ENCODE assay signal across 7 mouse cellular contexts in the genomic region with DNA sequence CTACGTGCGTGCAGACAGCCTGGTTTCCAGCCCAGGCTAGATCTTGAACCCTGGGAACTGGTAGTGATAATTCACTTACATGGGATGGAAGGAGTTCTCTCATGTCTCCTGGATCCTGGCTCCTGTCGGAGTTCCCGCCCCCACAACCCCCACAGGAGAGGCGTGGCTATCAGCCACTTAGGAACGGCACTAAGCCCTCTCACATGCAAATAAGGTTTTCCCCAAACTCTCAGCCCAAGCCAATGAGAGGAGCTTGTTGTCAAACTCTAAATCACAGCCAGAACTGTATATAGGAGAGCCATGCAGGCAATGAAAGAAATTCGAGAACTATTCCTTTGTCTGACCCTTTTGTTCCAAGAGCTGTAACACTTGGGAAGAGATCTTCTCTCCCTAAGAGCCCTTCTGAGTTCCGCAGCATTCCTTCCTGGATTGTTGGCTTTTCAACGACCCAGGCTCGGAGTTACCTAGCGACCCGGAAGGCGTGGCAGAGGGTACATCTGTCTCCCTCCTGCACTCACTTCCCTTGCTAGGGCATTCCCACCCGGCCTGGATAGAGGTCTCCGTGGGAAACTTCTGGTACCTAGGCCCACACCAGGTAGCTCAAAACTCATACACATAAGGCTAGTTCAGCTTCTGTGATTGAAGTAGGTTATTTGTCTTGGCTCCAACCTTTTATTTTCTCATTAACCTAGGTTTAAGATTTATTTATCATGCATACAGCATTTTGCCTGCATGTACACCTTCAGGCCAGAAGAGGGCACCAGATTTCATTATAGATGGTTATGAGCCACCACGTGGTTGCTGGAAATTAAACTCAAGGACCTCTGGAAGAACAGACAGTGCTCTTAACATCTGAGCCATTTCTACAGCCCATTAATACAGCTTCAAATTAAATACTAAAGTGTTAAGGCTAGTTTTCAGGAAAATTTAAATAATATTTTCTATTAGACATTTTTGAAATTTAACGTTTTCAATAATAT. TPM values are rescaled to one million over a fixed set of nuclear protein-coding genes. Genes with fewer than 3 reads are reported as not detected.
DNase-seq lines count a peak whose midpoint lies in the region; ATAC-seq and TF ChIP-seq lines count a peak whose summit lies in the region.

No protein-coding gene starts in this region.

- TF ChIP-seq EP300 in MEL (IDR thresholded peaks at IDR 0.05; ENCODE audit: low read depth in 1 of 2, low read length in 2 of 2) = no peak
- no peak for TF ChIP-seq EP300 in heart, postnatal 0 days (IDR thresholded peaks at IDR 0.05; ENCODE audit: low read depth)

- no peak for TF ChIP-seq POLR2A in MEL (IDR thresholded peaks at IDR 0.05; ENCODE audit: control insufficient read depth in 1 of 2, insufficient read depth in 1 of 2, low read depth in 1 of 2, low read length in 2 of 2, poor library complexity in 1 of 2)

- no peaks in the 10 kb centered on the region for H3K27me3 ChIP-seq in E14TG2a.4 (ENCODE audit: insufficient read depth, low read length)
- H3K27me3 ChIP-seq in MEL (ENCODE audit: control insufficient read depth in 1 of 2, insufficient read depth in 2 of 2, low read length in 2 of 2) = no peaks in the 10 kb centered on the region
- H3K27me3 ChIP-seq in heart, postnatal 0 days (ENCODE audit: control insufficient read depth, insufficient read depth, low read length) = no peaks in the 10 kb centered on the region
- no peaks in the 10 kb centered on the region for H3K27me3 ChIP-seq in stomach, embryonic 14.5 days (ENCODE audit: control insufficient read depth, insufficient read depth, low read length)

- 13% methylated on average over 17 of the region's 17 CpGs for WGBS in heart, postnatal 0 days
- 12% methylated on average over 17 of the region's 17 CpGs for WGBS in stomach, embryonic 14.5 days

- intact Hi-C loops in left cerebral cortex, postnatal 25 days (cut with DNase I) = no loop called here

- peak; percentile 1 for TF ChIP-seq RAD21 in MEL (IDR thresholded peaks at IDR 0.05; ENCODE audit: low read depth, low read length)

- H3K36me3 ChIP-seq in E14TG2a.4 (ENCODE audit: insufficient read depth, low read length) (no peaks in the 10 kb centered on the region), MEL (ENCODE audit: control insufficient read depth in 1 of 2, insufficient read depth in 2 of 2, low read length in 2 of 2) (no peaks in the 10 kb centered on the region)
- H3K36me3 ChIP-seq in heart, postnatal 0 days (replicated peaks; ENCODE audit: control insufficient read depth, insufficient read depth, low read length) = no peaks in the 10 kb centered on the region
- no peaks in the 10 kb centered on the region for H3K36me3 ChIP-seq in stomach, embryonic 14.5 days (ENCODE audit: control insufficient read depth, insufficient read depth, low read length)

- H3K9ac ChIP-seq in MEL (ENCODE audit: control insufficient read depth, low read depth, low read length, poor library complexity, severe bottlenecking) = no peak overlapping the region
- H3K9ac ChIP-seq in heart, postnatal 0 days (replicated peaks; ENCODE audit: low read depth, low read length) = no peak overlapping the region
- H3K9ac ChIP-seq in stomach, embryonic 14.5 days (replicated peaks; ENCODE audit: low read depth, low read length) = no peak overlapping the region

- H3K27ac ChIP-seq in MEL (ENCODE audit: control insufficient read depth, low read depth, low read length) = no peak overlapping the region
- H3K27ac ChIP-seq in heart, postnatal 0 days (ENCODE audit: low read depth) = no peak overlapping the region
- H3K27ac ChIP-seq in stomach, embryonic 14.5 days (ENCODE audit: low read length) = no peak overlapping the region

- H3K79me2 ChIP-seq in MEL (ENCODE audit: control insufficient read depth, insufficient read depth, low read length, poor library complexity) = no peaks in the 10 kb centered on the region

- H3K4me2 ChIP-seq in heart, postnatal 0 days (ENCODE audit: low read depth, low read length) = peak overlapping the region; percentile 47
- H3K4me2 ChIP-seq in stomach, embryonic 14.5 days (replicated peaks; ENCODE audit: low read depth, low read length) = peak overlapping the region; percentile 26

- peak overlapping the region; percentile 69 for H3K4me3 ChIP-seq in E14TG2a.4 (replicated peaks; ENCODE audit: low read length)
- H3K4me3 ChIP-seq in MEL (ENCODE audit: control insufficient read depth in 1 of 2, insufficient read depth in 1 of 2, low read depth in 2 of 2, low read length in 2 of 2) = no peak overlapping the region
- peak overlapping the region; percentile 22 for H3K4me3 ChIP-seq in heart, postnatal 0 days (ENCODE audit: low read depth, low read length)
- peak overlapping the region; percentile 5; the same call in 1 of the 2 replicates for H3K4me3 ChIP-seq in stomach, embryonic 14.5 days (ENCODE audit: low read depth, low read length)

- peak; percentile 1 for DNase-seq in MEL (ENCODE audit: low read depth, low spot score)
- peak; percentile 7 for DNase-seq in heart, postnatal 0 days (ENCODE audit: low spot score)
- DNase-seq in lung, adult 18-20 months = peak; percentile 21 to 40
- no peak for DNase-seq in left cerebral cortex, postnatal 25 days (ENCODE audit: low spot score in 2 of 2)
- DNase-seq in thymus, postnatal 36 days = no peak

- ATAC-seq in heart, postnatal 0 days (ENCODE audit: insufficient read depth, low read depth) = no peak
- no peak for ATAC-seq in stomach, embryonic 14.5 days (ENCODE audit: insufficient number of reproducible peaks, insufficient read depth, low FRiP score, low read depth)

- no peaks in the 10 kb centered on the region for H3K9me3 ChIP-seq in E14TG2a.4 (ENCODE audit: low read length)
- H3K9me3 ChIP-seq in MEL (replicated peaks; ENCODE audit: insufficient read depth, low read length) = no peaks in the 10 kb centered on the region
- no peaks in the 10 kb centered on the region for H3K9me3 ChIP-seq in heart, postnatal 0 days (replicated peaks; ENCODE audit: control insufficient read depth, low read length)
- no peaks in the 10 kb centered on the region for H3K9me3 ChIP-seq in stomach, embryonic 14.5 days (ENCODE audit: control insufficient read depth, low read depth, low read length)

- TF ChIP-seq CTCF in E14TG2a.4 (conservative IDR thresholded peaks at IDR 0.05; ENCODE audit: low read length) (peak; percentile 20), MEL (IDR thresholded peaks at IDR 0.05 in 2 of 3, conservative IDR thresholded peaks at IDR 0.05 in 1 of 3; ENCODE audit: control insufficient read depth in 1 of 3, insufficient read depth in 1 of 3, low read depth in 2 of 3, low read length in 3 of 3, poor library complexity in 1 of 3, severe bottlenecking in 1 of 3) (peak in 1 of 3 experiments; percentile 9; a peak in 1 of 6 replicates)
- TF ChIP-seq CTCF in heart, postnatal 0 days (IDR thresholded peaks at IDR 0.05; ENCODE audit: low read depth) = peak; percentile 52

- peaks cover 7% of the 10 kb centered on the region for H3K4me1 ChIP-seq in E14TG2a.4 (replicated peaks; ENCODE audit: low read depth, low read length)
- H3K4me1 ChIP-seq in MEL (ENCODE audit: control insufficient read depth in 1 of 2, insufficient read depth in 2 of 2, low read length in 2 of 2) = no peaks in the 10 kb centered on the region
- no peaks in the 10 kb centered on the region for H3K4me1 ChIP-seq in heart, postnatal 0 days (ENCODE audit: control insufficient read depth, insufficient read depth)
- no peaks in the 10 kb centered on the region for H3K4me1 ChIP-seq in stomach, embryonic 14.5 days (ENCODE audit: control insufficient read depth, insufficient read depth, low read length)

TF ChIP-seq in MEL, 35 proteins besides CTCF, POLR2A, EP300 and RAD21:
- no peak for TF ChIP-seq MXI1 (IDR thresholded peaks at IDR 0.05; ENCODE audit: low read depth, low read length)
- TF ChIP-seq POLR2AphosphoS2 (IDR thresholded peaks at IDR 0.05; ENCODE audit: low read length) = no peak
- TF ChIP-seq USF2 (IDR thresholded peaks at IDR 0.05; ENCODE audit: borderline replicate concordance in 1 of 2, insufficient read depth in 1 of 2, low read depth in 1 of 2, low read length in 2 of 2) = no peak
- TF ChIP-seq HCFC1 (IDR thresholded peaks at IDR 0.05; ENCODE audit: low read depth, low read length) = no peak
- TF ChIP-seq NELFE (IDR thresholded peaks at IDR 0.05; ENCODE audit: low read depth, low read length) = no peak
- TF ChIP-seq MAX (IDR thresholded peaks at IDR 0.05; ENCODE audit: low read length) = no peak
- TF ChIP-seq MAFK (IDR thresholded peaks at IDR 0.05; ENCODE audit: borderline replicate concordance, low read depth, low read length) = no peak
- TF ChIP-seq MYC (IDR thresholded peaks at IDR 0.05; ENCODE audit: low read depth, low read length) = no peak
- TF ChIP-seq UBTF (IDR thresholded peaks at IDR 0.05; ENCODE audit: borderline replicate concordance, insufficient read depth, low read depth, low read length) = no peak
- no peak for TF ChIP-seq TBP (IDR thresholded peaks at IDR 0.05; ENCODE audit: low read depth, low read length)
- no peak for TF ChIP-seq ZNF384 (IDR thresholded peaks at IDR 0.05; ENCODE audit: low read depth, low read length)
- no peak for TF ChIP-seq ZMIZ1 (IDR thresholded peaks at IDR 0.05; ENCODE audit: low read depth, low read length)

RNA-seq across cellular contexts. Expression of a gene that starts 46.3 kb away (rescaled TPM):
- not detected in 2 replicates for total RNA-seq in MEL (2012; rRNA removed)
- not detected for polyA plus RNA-seq in MEL (2012; ENCODE audit: insufficient read depth in 1 of 2, insufficient read length in 2 of 2, low read depth in 1 of 2, low replicate concordance in 2 of 2, missing spikeins in 1 of 2)
- total RNA-seq in heart, postnatal 0 days (2014; rRNA removed; ENCODE audit: low replicate concordance) = 29.2 and 34.0 TPM in 2 replicates
- 12.7 and 14.2 TPM in 2 replicates for polyA plus RNA-seq in heart, postnatal 0 days (2015; fragmentation: Nextera tagmentation; extraction: Ambion mirVana)
- 22.3 and 23.1 TPM in 2 replicates for polyA plus RNA-seq in stomach, embryonic 14.5 days (2014; fragmentation: Nextera tagmentation; extraction: Ambion mirVana)
- total RNA-seq in left cerebral cortex, postnatal 25 days (2021) = 10 to 100 TPM; 22.9 to 25.6 TPM

Comparison
In these comparisons a context has a peak if more than half of its experiments do, and no peak if none do; other contexts are left out.
1. H3K4me3 ChIP-seq: peak in E14TG2a.4 (single experiment), heart, postnatal 0 days (single experiment) and stomach, embryonic 14.5 days (single experiment); none in MEL (0 of 2).
2. DNase-seq: peak in MEL (single experiment), heart, postnatal 0 days (single experiment) and lung, adult 18-20 months (2 of 2); none in left cerebral cortex, postnatal 25 days (0 of 2) and thymus, postnatal 36 days (0 of 2).
3. RNA of a gene that starts 46.3 kb away (total RNA-seq): 29.2 to 34.0 TPM in heart, postnatal 0 days and 22.9 to 25.6 TPM in left cerebral cortex, postnatal 25 days; not detected in MEL; every median in the first group is over 10 times any median in the second.